Mouse (Mus musculus): Measurements from ENCODE around the gene Crebrf.

Crebrf gene

GRCm38 (mm10) chr17:26715271-26715758 lies at the start of gene Crebrf:
Gene Crebrf (plus strand): TSS chr17:26715650.
- in situ Hi-C loops (cut with MboI, MseI) = no loop called here

GRCm38 (mm10) chr17:26671268-26671667 lies 44.2 kb upstream of the Crebrf start:
- in situ Hi-C loops (cut with MboI, MseI) = no loop called here

- in situ Hi-C loops (cut with MboI, MseI) = loop anchor here (25.0 kb wide), 1 partner anchor 211 kb away; no protein-coding TSS in a partner anchor
Measured at GRCm38 (mm10) chr17:26675845-26676244, 39.6 kb upstream of the Crebrf start.

- in situ Hi-C loops (cut with MboI, MseI) = loop anchor here (25.0 kb wide), 1 partner anchor 211 kb away; no protein-coding TSS in a partner anchor
Measured at GRCm38 (mm10) chr17:26676252-26676615, 39.2 kb upstream of the Crebrf start.

- in situ Hi-C loops (cut with MboI, MseI) = loop anchor here (25.0 kb wide), 1 partner anchor 211 kb away; no protein-coding TSS in a partner anchor
Measured at GRCm38 (mm10) chr17:26676616-26677376, 38.7 kb upstream of the Crebrf start.

GRCm38 (mm10) chr17:26677711-26678637 lies 37.5 kb upstream of the Crebrf start:
- in situ Hi-C loops (cut with MboI, MseI) = loop anchor here (25.0 kb wide), 1 partner anchor 209 kb away; no protein-coding TSS in a partner anchor

- in situ Hi-C loops (cut with MboI, MseI) = loop anchor here (25.0 kb wide), 1 partner anchor 206 kb away; no protein-coding TSS in a partner anchor
Measured at GRCm38 (mm10) chr17:26681276-26681675, 34.2 kb upstream of the Crebrf start.

GRCm38 (mm10) chr17:26686334-26687000 lies 29.0 kb upstream of the Crebrf start:
- in situ Hi-C loops (cut with MboI, MseI) = loop anchor here (25.0 kb wide), 1 partner anchor 201 kb away; no protein-coding TSS in a partner anchor

- in situ Hi-C loops (cut with MboI, MseI) = loop anchor here (25.0 kb wide), 1 partner anchor 198 kb away; no protein-coding TSS in a partner anchor
Measured at GRCm38 (mm10) chr17:26688795-26689735, 26.4 kb upstream of the Crebrf start.

GRCm38 (mm10) chr17:26689810-26690209 lies 25.6 kb upstream of the Crebrf start:
- in situ Hi-C loops (cut with MboI, MseI) = loop anchor here (25.0 kb wide), 1 partner anchor 197 kb away; no protein-coding TSS in a partner anchor

- in situ Hi-C loops (cut with MboI, MseI) = loop anchor here (25.0 kb wide), 1 partner anchor 197 kb away; no protein-coding TSS in a partner anchor
Measured at GRCm38 (mm10) chr17:26690236-26690635, 25.2 kb upstream of the Crebrf start.

- in situ Hi-C loops (cut with MboI, MseI) = loop anchor here (25.0 kb wide), 1 partner anchor 196 kb away; no protein-coding TSS in a partner anchor
Measured at GRCm38 (mm10) chr17:26691110-26691509, 24.3 kb upstream of the Crebrf start.

GRCm38 (mm10) chr17:26693424-26693823 lies 22.0 kb upstream of the Crebrf start:
- in situ Hi-C loops (cut with MboI, MseI) = loop anchor here (25.0 kb wide), 1 partner anchor 194 kb away; no protein-coding TSS in a partner anchor

- in situ Hi-C loops (cut with MboI, MseI) = loop anchor here (25.0 kb wide), 1 partner anchor 193 kb away; no protein-coding TSS in a partner anchor
Measured at GRCm38 (mm10) chr17:26694171-26694570, 21.3 kb upstream of the Crebrf start.

GRCm38 (mm10) chr17:26695193-26695592 lies 20.3 kb upstream of the Crebrf start:
- in situ Hi-C loops (cut with MboI, MseI) = loop anchor here (25.0 kb wide), 1 partner anchor 192 kb away; no protein-coding TSS in a partner anchor

- in situ Hi-C loops (cut with MboI, MseI) = loop anchor here (25.0 kb wide), 1 partner anchor 188 kb away; no protein-coding TSS in a partner anchor
Measured at GRCm38 (mm10) chr17:26698846-26699245, 16.6 kb upstream of the Crebrf start.

GRCm38 (mm10) chr17:26699819-26700616 lies 15.4 kb upstream of the Crebrf start:
- in situ Hi-C loops (cut with MboI, MseI) = loop anchor here (25.0 kb wide), 1 partner anchor 187 kb away; no protein-coding TSS in a partner anchor

- in situ Hi-C loops (cut with MboI, MseI) = no loop called here
Measured at GRCm38 (mm10) chr17:26701565-26701964, 13.9 kb upstream of the Crebrf start.

GRCm38 (mm10) chr17:26702621-26703020 lies 12.8 kb upstream of the Crebrf start:
- in situ Hi-C loops (cut with MboI, MseI) = no loop called here

Data from T-helper 2 cell (primary cell).